Mouse (Mus musculus) testis, adult 2 months (tissue): ENCODE results near the gene Olfr297.

Source experiments
- CTCF ChIP-seq: fragments of 200-500 bp; IDR thresholded peaks from 2 replicates; pipeline ENCODE4 v1.5.1; 2012; ENCODE audit warnings: low read depth, mild to moderate bottlenecking, inconsistent platforms, low read length, moderate library complexity; ENCODE audit not compliant: control insufficient read depth, insufficient read depth, insufficient replicate concordance
- POLR2A ChIP-seq: fragments of 200-500 bp; IDR thresholded peaks from 2 replicates; pipeline ENCODE4 v1.6.1; 2012; ENCODE audit warnings: low read depth, mild to moderate bottlenecking, inconsistent platforms, low read length, moderate library complexity; ENCODE audit not compliant: control insufficient read depth

DNA sequence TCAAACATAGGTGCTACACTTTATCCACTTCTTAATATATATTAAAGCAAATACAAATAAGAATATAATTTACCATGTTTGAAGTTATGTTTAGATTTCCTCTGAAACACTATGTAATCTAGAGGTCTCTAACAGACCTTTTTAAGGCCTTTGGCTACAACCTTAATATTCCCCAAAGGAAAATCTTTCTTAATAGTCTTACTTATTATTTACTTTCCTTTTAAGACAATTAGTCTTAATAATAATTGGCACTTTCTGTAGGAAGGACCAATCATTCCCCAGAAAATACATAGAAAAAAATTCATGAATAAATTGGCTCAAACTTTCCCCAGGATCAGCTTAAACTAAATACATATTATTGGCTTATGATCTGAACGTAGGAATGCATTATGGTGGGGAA, 27.4 kb upstream of the Olfr297 start, which contains the start of gene Olfr298:
- no peak for TF ChIP-seq CTCF
- no peak for TF ChIP-seq POLR2A
